Mouse (Mus musculus): ENCODE results near the gene Gm10392. TPM values are rescaled to one million over a fixed set of nuclear protein-coding genes. Genes with fewer than 3 reads are reported as not detected.
"Not testable (repeated sequence)": the region's sequence is repeated elsewhere in the genome, so short reads cannot be mapped to it uniquely, and the experiment has no call there.

The Gm10392 gene
- 0.10 and 0.12 TPM in 2 replicates for polyA plus RNA-seq (2015; fragmentation: Nextera tagmentation; extraction: Ambion mirVana)

GRCm38 (mm10) chr11:77519043-77519442, at the start of gene Gm10392:
Gm10392 (minus strand) TSS chr11:77519198.
- H3K9me3 ChIP-seq (ENCODE audit: control insufficient read depth, low read length) = no peaks in the 10 kb centered on the region
- peaks cover 6% of the 10 kb centered on the region; the same call in 1 of the 2 replicates for H3K27me3 ChIP-seq (replicated peaks; ENCODE audit: control insufficient read depth, insufficient read depth, low read length)
- H3K4me3 ChIP-seq (ENCODE audit: low read length) = no peak within 1 kb of the TSS
- H3K4me2 ChIP-seq (ENCODE audit: low read depth, low read length) = no peak within 1 kb of the TSS
- no peak for ATAC-seq
- H3K9ac ChIP-seq (ENCODE audit: low read depth, low read length) = no peak within 1 kb of the TSS
- 64% methylated on average over 5 of the region's 5 CpGs for WGBS
- H3K4me1 ChIP-seq (ENCODE audit: control insufficient read depth, insufficient read depth, low read length) = peaks cover 20% of the 10 kb centered on the region
- H3K36me3 ChIP-seq (ENCODE audit: control insufficient read depth, insufficient read depth, low read length) = no peaks in the 10 kb centered on the region
- no peak within 1 kb of the TSS; the same call in 1 of the 2 replicates for H3K27ac ChIP-seq (ENCODE audit: low read length)

GRCm38 (mm10) chr11:77545261-77545660, 26.3 kb upstream of the Gm10392 start:
- H3K36me3 ChIP-seq (ENCODE audit: control insufficient read depth, insufficient read depth, low read length) = peaks cover 14% of the 10 kb centered on the region
- ATAC-seq = no peak
- H3K27ac ChIP-seq (ENCODE audit: low read length) = no peak overlapping the region

GRCm38 (mm10) chr11:77532202-77532846, 13.3 kb upstream of the Gm10392 start:
- 88% methylated on average over 4 of the region's 4 CpGs for WGBS
- no peak for ATAC-seq
- Histone ChIP-seq H3K4me2 (ENCODE audit: low read depth, low read length) (no peak overlapping the region), H3K9me3 (ENCODE audit: control insufficient read depth, low read length) (no peaks in the 10 kb centered on the region), H3K4me3 (ENCODE audit: low read length) (no peak overlapping the region), H3K27me3 (replicated peaks; ENCODE audit: control insufficient read depth, insufficient read depth, low read length) (no peaks in the 10 kb centered on the region), H3K9ac (ENCODE audit: low read depth, low read length) (no peak overlapping the region), H3K36me3 (ENCODE audit: control insufficient read depth, insufficient read depth, low read length) (no peaks in the 10 kb centered on the region), H3K27ac (ENCODE audit: low read length) (no peak overlapping the region), H3K4me1 (ENCODE audit: control insufficient read depth, insufficient read depth, low read length) (no peaks in the 10 kb centered on the region)

More at GRCm38 (mm10) chr11:77545261-77545660, 26.3 kb upstream of the Gm10392 start:
- no peaks in the 10 kb centered on the region for H3K27me3 ChIP-seq (replicated peaks; ENCODE audit: control insufficient read depth, insufficient read depth, low read length)
- no peaks in the 10 kb centered on the region for H3K4me1 ChIP-seq (ENCODE audit: control insufficient read depth, insufficient read depth, low read length)
- 95% methylated on average over 7 of the region's 7 CpGs for WGBS
- H3K4me3 ChIP-seq (ENCODE audit: low read length) = no peak overlapping the region
- H3K9me3 ChIP-seq (ENCODE audit: control insufficient read depth, low read length) = no peaks in the 10 kb centered on the region
- H3K4me2 ChIP-seq (ENCODE audit: low read depth, low read length) = no peak overlapping the region
- H3K9ac ChIP-seq (ENCODE audit: low read depth, low read length) = no peak overlapping the region

GRCm38 (mm10) chr11:77530862-77531261, 11.9 kb upstream of the Gm10392 start:
- no peak overlapping the region for H3K27ac ChIP-seq (ENCODE audit: low read length)
- no peak for ATAC-seq
- no peaks in the 10 kb centered on the region for H3K36me3 ChIP-seq (ENCODE audit: control insufficient read depth, insufficient read depth, low read length)
- H3K9ac ChIP-seq (ENCODE audit: low read depth, low read length) = no peak overlapping the region
- H3K4me2 ChIP-seq (ENCODE audit: low read depth, low read length) = no peak overlapping the region
- H3K27me3 ChIP-seq (replicated peaks; ENCODE audit: control insufficient read depth, insufficient read depth, low read length) = no peaks in the 10 kb centered on the region
- H3K4me1 ChIP-seq (ENCODE audit: control insufficient read depth, insufficient read depth, low read length) = no peaks in the 10 kb centered on the region
- H3K9me3 ChIP-seq (ENCODE audit: control insufficient read depth, low read length) = no peaks in the 10 kb centered on the region
- no peak overlapping the region for H3K4me3 ChIP-seq (ENCODE audit: low read length)
- 86% methylated on average over 2 of the region's 2 CpGs for WGBS

GRCm38 (mm10) chr11:77529644-77530043, 10.6 kb upstream of the Gm10392 start:
- H3K4me2 ChIP-seq (ENCODE audit: low read depth, low read length) = no peak overlapping the region
- WGBS = 78% methylated on average over 3 of the region's 3 CpGs

GRCm38 (mm10) chr11:77528420-77528819, 9.4 kb upstream of the Gm10392 start:
- H3K27me3 ChIP-seq (replicated peaks; ENCODE audit: control insufficient read depth, insufficient read depth, low read length); ATAC-seq; H3K9ac ChIP-seq (ENCODE audit: low read depth, low read length); H3K4me1 ChIP-seq (ENCODE audit: control insufficient read depth, insufficient read depth, low read length); H3K4me2 ChIP-seq (ENCODE audit: low read depth, low read length); H3K9me3 ChIP-seq (ENCODE audit: control insufficient read depth, low read length); H3K27ac ChIP-seq (ENCODE audit: low read length); H3K36me3 ChIP-seq (ENCODE audit: control insufficient read depth, insufficient read depth, low read length); H3K4me3 ChIP-seq (ENCODE audit: low read length): not testable (repeated sequence)
- 86% methylated on average over 3 of the region's 3 CpGs for WGBS

More at GRCm38 (mm10) chr11:77529644-77530043, 10.6 kb upstream of the Gm10392 start:
- Histone ChIP-seq H3K9me3 (ENCODE audit: control insufficient read depth, low read length) (no peaks in the 10 kb centered on the region), H3K4me3 (ENCODE audit: low read length) (no peak overlapping the region), H3K36me3 (ENCODE audit: control insufficient read depth, insufficient read depth, low read length) (no peaks in the 10 kb centered on the region), H3K4me1 (ENCODE audit: control insufficient read depth, insufficient read depth, low read length) (no peaks in the 10 kb centered on the region), H3K27ac (ENCODE audit: low read length) (no peak overlapping the region), H3K9ac (ENCODE audit: low read depth, low read length) (no peak overlapping the region), H3K27me3 (replicated peaks; ENCODE audit: control insufficient read depth, insufficient read depth, low read length) (no peaks in the 10 kb centered on the region)
- ATAC-seq = no peak

DNA sequence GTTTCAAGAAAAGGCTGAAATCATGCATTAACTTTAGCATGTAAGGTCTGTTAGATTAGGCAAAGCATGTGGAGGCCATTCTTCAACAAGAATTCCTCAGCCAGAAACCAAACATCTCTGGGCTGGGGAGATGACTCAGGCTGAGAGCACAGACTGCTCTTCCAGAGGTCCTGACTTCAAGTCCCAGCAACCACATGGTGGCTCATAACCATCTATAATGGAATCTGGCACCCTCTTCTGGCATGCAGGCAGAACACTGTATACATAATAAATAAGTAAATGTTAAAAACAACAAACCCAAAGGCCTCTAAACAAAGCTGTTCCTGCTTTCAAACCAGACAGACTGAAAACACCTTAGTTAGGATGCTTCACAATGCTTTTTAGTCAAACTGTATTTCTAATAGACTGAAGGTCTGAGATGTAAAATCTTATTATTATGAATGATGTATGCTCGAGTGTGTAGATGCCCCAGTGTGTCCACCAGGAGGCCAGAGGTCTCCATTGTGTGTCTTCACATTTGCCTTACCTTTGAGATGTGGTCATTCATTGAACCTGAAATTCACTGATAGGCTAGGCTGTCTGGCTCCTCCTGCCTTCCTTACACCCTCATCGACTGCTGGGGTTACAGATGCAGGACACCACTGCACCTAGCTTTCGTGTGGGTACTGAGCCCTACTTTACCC, 6.9 kb upstream of the Gm10392 start:
- Histone ChIP-seq H3K36me3 (ENCODE audit: control insufficient read depth, insufficient read depth, low read length) (no peaks in the 10 kb centered on the region), H3K27ac (ENCODE audit: low read length) (no peak overlapping the region), H3K4me1 (ENCODE audit: control insufficient read depth, insufficient read depth, low read length) (no peaks in the 10 kb centered on the region), H3K9ac (ENCODE audit: low read depth, low read length) (no peak overlapping the region), H3K4me2 (ENCODE audit: low read depth, low read length) (no peak overlapping the region), H3K27me3 (replicated peaks; ENCODE audit: control insufficient read depth, insufficient read depth, low read length) (no peaks in the 10 kb centered on the region), H3K9me3 (ENCODE audit: control insufficient read depth, low read length) (no peaks in the 10 kb centered on the region), H3K4me3 (ENCODE audit: low read length) (no peak overlapping the region)
- 66% methylated on average over 3 of the region's 3 CpGs for WGBS
- ATAC-seq = no peak

DNA sequence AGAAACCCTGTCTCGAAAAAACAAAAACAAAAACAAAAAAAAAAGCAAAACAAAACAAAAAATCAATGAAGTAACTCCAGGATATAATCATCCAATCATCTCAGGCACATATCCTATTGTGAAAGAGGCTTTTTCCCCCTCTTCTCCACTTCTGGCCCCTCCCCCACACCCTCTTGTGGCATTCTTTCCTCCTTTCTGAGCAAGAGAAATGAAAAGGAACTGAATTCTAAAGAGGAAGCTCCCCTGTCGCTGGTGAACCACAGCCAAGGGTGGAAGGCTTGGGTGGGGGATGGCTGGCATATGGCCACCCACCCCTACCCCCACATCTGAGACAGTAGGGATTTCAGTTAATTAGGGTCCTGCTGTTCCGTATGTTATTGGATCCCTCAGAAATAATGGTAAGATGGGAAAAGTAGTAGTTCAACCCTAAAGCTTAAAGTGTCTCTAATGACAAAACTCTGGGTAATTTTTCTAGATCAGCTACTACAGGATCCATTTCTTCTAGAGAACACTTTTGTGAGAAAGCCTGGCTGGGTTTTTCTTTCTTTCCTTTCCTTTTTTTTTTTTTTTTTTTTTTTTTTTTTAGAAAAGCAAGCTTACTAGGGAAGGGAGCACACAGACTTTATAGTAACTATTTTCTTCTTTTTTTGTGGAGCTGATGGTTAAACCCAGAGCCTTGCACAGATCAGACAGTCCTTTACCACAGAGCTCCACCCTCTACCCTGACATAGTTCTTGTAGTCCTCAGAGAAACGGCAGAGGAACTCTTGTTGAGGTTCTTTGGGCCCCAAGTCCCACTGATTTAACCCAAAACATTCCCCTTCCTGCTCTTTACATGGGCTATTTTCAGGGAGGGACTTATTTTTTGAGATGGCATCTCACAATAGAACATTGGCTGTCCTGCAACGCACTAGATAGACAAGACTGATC, 1.9 kb upstream of the Gm10392 start:
- ATAC-seq = no peak
- 59% methylated on average over 5 of the region's 5 CpGs for WGBS
- no peak overlapping the region for H3K4me2 ChIP-seq (ENCODE audit: low read depth, low read length)
- no peak overlapping the region for H3K4me3 ChIP-seq (ENCODE audit: low read length)
- H3K9me3 ChIP-seq (ENCODE audit: control insufficient read depth, low read length) = no peaks in the 10 kb centered on the region
- H3K27me3 ChIP-seq (replicated peaks; ENCODE audit: control insufficient read depth, insufficient read depth, low read length) = 0 out of 2 replicates have a peak, but pooled peaks cover 4% of the 10 kb centered on the region
- H3K4me1 ChIP-seq (ENCODE audit: control insufficient read depth, insufficient read depth, low read length) = peaks cover 5% of the 10 kb centered on the region
- H3K36me3 ChIP-seq (ENCODE audit: control insufficient read depth, insufficient read depth, low read length) = no peaks in the 10 kb centered on the region
- H3K27ac ChIP-seq (ENCODE audit: low read length) = no peak overlapping the region
- no peak overlapping the region for H3K9ac ChIP-seq (ENCODE audit: low read depth, low read length)

Data from intestine, embryonic 16.5 days (tissue).